Mouse (Mus musculus) mesoderm, embryonic 11.5 days (tissue): ENCODE results near the gene Olfr624.
"Not testable (repeated sequence)": the region's sequence is repeated elsewhere in the genome, so short reads cannot be mapped to it uniquely, and the experiment has no call there.

Source experiments
- DNase-seq: peaks from one replicate; pipeline ENCODE4 v3.0.0-alpha.2; 2012; ENCODE audit warnings: low read depth, low spot score

Gene Olfr624

DNA sequence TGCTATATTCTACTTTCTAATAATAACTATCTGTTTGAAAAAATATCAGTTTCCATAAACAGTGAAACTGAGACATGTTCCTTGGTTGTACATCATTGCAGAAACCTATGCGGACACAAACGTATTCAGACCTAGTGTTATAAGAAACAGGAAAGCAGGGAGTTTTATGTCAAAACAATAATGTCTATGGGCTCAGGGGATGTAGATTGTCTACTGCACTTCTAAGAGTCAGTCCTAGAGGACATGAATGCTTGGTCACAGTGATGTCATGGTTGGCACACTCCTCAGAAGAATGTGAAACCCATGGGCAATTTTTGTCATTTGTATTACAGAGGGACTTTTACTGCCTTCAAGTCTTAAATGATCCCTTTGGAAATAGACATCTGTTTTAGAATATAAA, at the start of gene Olfr624:
TSS of gene Olfr624 (minus strand) at position 101 of the 400 bp plus-strand sequence.
- DNase-seq = no peak

DNA sequence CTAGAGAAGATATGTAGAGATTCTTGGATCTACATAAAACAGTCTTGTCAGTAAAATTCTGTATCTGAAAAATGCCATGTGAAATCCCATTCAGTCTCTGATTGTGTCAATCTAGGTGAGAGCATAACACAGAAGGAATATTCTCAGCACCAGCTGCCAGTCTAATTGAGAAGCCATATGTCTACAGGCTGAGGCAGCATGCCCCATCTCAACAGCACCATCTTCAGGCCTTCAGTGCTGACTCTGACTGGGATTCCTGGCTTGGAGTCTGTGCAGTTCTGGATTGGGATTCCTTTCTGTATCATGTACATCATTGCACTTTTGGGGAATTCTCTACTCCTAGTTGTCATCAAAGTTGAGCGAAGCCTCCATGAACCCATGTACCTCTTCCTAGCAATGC, 45.4 kb upstream of the Olfr624 start:
- DNase-seq = not testable (repeated sequence)

DNA sequence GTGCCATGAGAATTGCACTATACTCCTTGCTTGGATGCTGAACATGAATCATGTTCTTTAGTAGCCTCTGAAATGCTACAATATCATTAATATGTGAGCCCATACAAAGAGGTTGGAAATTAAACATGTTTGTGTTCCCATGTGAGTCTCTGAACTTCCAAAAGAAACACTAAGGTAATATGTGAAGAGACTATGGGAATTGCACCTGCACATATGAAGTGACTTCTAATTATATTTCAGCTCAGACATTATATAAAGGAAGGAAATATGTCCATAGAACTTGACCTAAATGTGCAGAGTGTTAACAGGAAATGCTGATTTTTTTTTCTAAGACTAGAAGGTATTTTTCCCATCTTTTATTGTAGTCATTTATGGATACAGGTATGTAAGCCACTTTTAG, 43.4 kb upstream of the Olfr624 start, which contains the start of gene Olfr243:
TSS of gene Olfr243 (plus strand) at position 301 of the 400 bp plus-strand sequence.
- DNase-seq = no peak

DNA sequence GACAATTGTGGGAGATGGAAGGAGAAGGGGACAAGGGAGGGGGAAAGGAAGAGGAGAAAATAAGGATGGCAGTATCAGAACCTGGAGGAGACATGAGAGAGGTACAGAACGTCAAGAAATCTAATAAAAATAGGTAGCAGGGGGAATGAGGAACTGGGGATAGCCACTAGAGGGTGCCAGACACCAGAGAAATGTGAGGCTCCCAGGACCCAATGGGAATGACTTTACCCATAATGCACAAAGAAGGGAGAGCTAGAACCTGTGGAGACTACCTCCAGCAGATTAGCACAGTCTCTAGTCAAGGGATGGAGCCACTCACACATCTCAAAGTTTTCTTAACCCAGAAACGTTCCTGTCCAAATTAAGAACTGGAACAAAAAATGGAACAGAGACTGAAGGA, 41.0 kb upstream of the Olfr624 start:
- no peak for DNase-seq

DNA sequence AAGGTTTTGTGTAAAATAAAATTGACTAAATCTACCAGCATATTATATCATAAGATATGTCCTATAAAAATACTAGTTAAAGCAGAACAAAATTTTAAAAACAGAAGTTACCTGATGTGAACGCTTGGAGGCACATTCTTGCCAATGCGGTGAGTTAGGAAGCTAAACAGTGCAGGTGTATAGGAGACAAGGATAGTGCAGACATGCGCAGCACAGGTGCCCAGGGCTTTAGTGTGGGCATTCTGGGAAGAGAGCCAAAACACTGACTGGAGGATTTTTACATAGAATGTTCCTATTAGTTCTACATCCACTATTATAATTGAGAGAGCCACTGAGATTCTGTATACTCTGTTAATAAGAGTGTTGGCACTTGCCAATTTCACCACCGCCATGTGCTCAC, 28.5 kb upstream of the Olfr624 start:
- no peak for DNase-seq

DNA sequence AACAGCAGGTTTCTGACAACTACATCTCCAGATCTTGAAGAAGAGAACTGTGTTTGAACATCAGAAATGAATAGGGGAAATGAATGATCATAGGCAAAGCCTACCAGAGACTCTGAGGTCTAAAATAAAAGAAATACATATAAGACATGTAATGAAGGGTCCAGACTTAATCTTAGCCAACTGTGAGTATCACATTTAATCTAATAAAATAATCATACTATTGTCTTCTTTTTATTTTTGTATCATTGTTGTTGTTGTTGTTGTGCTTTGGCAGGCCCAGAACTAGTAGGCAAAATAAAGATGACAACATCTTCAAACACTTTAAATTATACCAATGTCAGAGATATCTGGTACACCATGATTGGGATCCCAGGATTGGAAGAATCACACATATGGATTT, 11.4 kb upstream of the Olfr624 start, which contains the start of gene Olfr625-ps1:
TSS of gene Olfr625-ps1 (plus strand) at position 301 of the 400 bp plus-strand sequence.
- no peak for DNase-seq

DNA sequence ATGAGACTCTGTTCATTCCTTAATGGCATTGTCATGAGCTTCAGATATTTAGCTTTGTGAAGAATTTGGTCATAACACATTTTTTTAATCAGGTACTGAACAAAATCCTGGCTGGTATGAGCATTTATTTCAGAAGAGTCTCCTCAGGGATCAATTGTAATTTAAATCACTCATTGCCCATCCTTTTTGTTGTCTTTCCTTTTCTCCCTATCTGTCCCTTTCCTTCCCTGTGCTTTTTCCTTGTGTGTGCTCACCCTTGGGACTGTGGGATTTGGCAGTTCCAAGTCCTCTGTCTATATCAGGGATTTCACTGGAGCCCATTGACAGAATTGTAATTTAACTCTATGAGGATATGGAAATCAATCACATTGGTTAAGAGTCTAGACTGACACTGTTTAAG, 7.4 kb downstream of the Olfr624 start, which contains the start of gene Olfr623:
TSS of gene Olfr623 (minus strand) at position 101 of the 400 bp plus-strand sequence.
- no peak for DNase-seq

DNA sequence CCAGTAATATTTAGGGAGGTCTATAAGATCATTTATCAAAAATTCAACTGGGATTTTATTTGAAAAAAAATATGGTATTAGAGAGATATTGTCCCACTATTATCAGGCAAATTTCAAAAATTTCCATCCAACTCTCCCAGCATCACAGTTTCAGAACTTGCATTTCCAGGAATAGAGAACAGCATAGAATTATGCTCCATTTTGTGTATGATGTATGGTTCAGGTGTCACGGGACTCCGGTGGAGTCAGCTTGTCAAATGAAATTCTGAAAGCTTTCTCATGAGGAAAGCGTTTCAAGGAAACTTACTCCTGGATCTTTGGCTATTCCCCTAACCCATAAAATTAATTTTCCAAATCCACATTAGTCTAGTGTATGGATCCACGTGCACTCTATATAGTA, 26.9 kb downstream of the Olfr624 start:
- DNase-seq = no peak

DNA sequence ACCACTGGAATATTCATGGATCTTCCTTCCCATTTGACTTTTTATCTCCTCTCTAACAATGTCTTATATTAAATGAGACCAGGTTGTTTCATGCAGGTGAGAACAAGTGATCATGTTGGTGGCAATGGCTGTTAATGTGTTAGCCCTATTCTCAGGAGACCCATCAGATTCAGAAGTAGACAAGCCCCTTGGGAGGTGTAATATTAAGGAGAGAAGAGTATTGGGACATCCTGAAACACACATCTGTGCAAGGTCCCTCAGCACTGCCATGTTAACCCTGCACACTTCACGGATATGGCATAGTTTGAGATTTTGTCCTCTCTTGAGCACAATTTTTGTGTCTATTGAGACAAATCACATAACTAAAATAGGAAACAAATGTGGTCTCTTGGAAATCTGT, 28.4 kb downstream of the Olfr624 start, which contains the start of gene Olfr622:
TSS of gene Olfr622 (minus strand) at position 101 of the 400 bp plus-strand sequence.
- no peak for DNase-seq

DNA sequence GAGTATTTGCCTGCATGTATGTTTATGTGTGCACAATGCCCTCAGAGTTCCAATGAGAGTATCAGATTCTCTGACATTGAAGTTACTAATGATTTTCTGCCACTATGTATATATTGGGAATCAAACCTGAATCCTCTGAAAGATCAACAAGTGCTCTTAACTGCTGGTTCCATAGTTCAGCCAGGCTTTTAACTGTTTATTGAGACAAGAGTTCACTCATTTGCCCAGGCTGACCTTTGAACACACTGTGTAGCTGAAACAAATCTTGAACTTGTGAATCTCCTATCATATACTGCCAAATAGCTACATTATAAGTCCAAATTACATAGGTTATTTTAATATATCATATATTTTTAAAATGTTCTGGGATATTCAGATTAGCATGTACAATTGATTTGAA, 34.2 kb downstream of the Olfr624 start:
- no peak for DNase-seq
